Mouse (Mus musculus) heart, postnatal 10 days (tissue): ENCODE results near the gene Hira. TPM values are rescaled to one million over a fixed set of nuclear protein-coding genes. Genes with fewer than 3 reads are reported as not detected.

Experiments
- DNase-seq, 2 experiments: peaks; one replicate each; pipeline ENCODE4 v3.0.0; 2021
- intact Hi-C: fragments of 180-260 bp; cut with DNase I; formaldehyde crosslinking; loops from one replicate; pipeline ENCODE4 v1.15.1; 2025
- total RNA-seq, 2 experiments: library from RNA; stranded (reverse); gene quantifications; 2 replicates each; pipeline ENCODE4 v1.2.3; 2021

Hira gene
- total RNA-seq, 2 experiments from 2014 or later, result 34.3 to 35.7 TPM

- intact Hi-C loops, result no loop called here
- DNase-seq, result no peak
Measured at GRCm38 (mm10) chr16:19010710-19011109, 133.9 kb downstream of the Hira start.

- intact Hi-C loops, result no loop called here
- no peak for DNase-seq
Measured at GRCm38 (mm10) chr16:19013550-19013949, 136.7 kb downstream of the Hira start.

- intact Hi-C loops, result no loop called here
- no peak for DNase-seq
Measured at GRCm38 (mm10) chr16:19014650-19015049, 137.8 kb downstream of the Hira start.

Other genes with a start within 250 kb of the Hira start
- gene Sept5, start 247.1 kb upstream of the Hira start, total RNA-seq, result 10 to 100 TPM; 11.3 to 11.6 TPM
- 10 to 100 TPM; 79.8 to 90.1 TPM for gene Cldn5, start 100.2 kb upstream of the Hira start, total RNA-seq
- gene Ufd1, start 65.3 kb upstream of the Hira start, total RNA-seq, result 10 to 100 TPM; 65.5 to 69.2 TPM
- gene Cdc45, start 65.0 kb upstream of the Hira start, total RNA-seq, result 1 to 10 TPM; 8.6 to 9.9 TPM
- 10 to 100 TPM; 20.3 to 20.8 TPM for gene 2510002D24Rik, start 40.5 kb upstream of the Hira start, total RNA-seq
- 1 to 10 TPM; 1.2 to 1.5 TPM for gene Gm28539, start 40.5 kb upstream of the Hira start, total RNA-seq
- gene Mrpl40, start 175 bp upstream of the Hira start, total RNA-seq, result 10 to 100 TPM; 57.0 to 60.1 TPM